Mouse (Mus musculus) adrenal gland, postnatal 14 days (tissue): ENCODE data around the gene C1qtnf9. TPM values are rescaled to one million over a fixed set of nuclear protein-coding genes. Genes with fewer than 3 reads are reported as not detected.

Experiments
- DNase-seq: peaks from one replicate; pipeline ENCODE4 v3.0.0; 2021; ENCODE audit warnings: mixed read lengths
- long read RNA-seq, 2 experiments: library from polyadenylated mRNA; stranded (forward); transcript quantifications; one replicate each; pipeline ENCODE4 v2.0.0; 2021
- total RNA-seq: library from RNA; stranded (reverse); gene quantifications from 2 replicates; pipeline ENCODE4 v1.2.3, GENCODE M21; 2021

C1qtnf9 gene
- total RNA-seq: 18.4 and 25.7 TPM in 2 replicates
- long read RNA-seq, experiment 1, transcript C1qtnf9-201 (4 exons, 1,903 nt): major isoform, 10 of 10 reads
- long read RNA-seq, experiment 1, partial matches to known transcripts: 0 of 10 reads
- long read RNA-seq, experiment 1, other reads (novel, unspliced or antisense): 0 of 10 reads
- long read RNA-seq, experiment 2, transcript C1qtnf9-201 (4 exons, 1,903 nt): major isoform, 5 of 6 reads
- long read RNA-seq, experiment 2, partial matches to known transcripts: 0 of 6 reads
- long read RNA-seq, experiment 2, other reads (novel, unspliced or antisense): 1 of 6 reads

GRCm38 (mm10) chr14:60767884-60768283 is at the start of gene C1qtnf9:
Gene C1qtnf9, plus strand, starts transcription at chr14:60768134.
- DNase-seq: no peak

DNA sequence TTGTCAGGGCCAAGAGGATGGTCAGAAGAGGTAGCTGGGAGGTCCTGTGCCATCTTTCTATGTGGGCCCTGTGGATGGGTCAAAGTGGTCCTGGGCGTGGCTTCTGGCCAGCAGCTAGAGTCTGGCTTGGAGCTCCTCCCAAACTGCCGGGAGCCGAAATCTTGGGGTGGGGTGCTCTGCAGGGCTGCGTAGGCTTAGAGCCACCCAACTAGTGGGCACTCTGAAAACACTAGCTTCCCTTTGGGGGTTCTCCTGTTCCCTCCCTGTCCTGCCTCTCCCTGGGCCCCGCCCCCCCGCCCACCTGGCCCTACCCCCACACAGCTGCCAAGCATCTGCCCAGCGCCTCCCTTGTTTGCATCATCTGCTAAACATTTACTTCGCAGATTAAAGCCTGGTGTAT is 46.6 kb upstream of the C1qtnf9 start:
- DNase-seq: no peak

DNA sequence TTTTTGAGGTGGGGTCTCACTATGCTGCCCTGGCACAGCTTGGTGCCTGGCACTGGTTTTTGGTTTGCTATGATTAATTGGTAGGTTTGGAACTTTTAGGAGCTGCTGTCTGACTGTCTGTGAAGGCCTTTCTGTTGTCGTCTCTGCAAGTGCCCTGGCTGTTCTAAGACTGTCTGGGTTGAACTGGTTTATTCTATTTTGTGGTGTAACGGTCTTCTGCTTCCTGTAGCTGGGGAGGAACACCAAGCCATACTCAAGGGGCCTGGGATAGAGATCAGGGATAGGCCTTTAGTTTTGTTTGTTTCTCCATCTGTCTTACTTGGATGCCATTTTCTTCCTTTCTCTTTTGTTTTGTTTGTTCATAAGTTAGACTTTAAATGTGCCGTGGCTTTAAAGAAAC is 46.0 kb upstream of the C1qtnf9 start:
- DNase-seq: no peak

DNA sequence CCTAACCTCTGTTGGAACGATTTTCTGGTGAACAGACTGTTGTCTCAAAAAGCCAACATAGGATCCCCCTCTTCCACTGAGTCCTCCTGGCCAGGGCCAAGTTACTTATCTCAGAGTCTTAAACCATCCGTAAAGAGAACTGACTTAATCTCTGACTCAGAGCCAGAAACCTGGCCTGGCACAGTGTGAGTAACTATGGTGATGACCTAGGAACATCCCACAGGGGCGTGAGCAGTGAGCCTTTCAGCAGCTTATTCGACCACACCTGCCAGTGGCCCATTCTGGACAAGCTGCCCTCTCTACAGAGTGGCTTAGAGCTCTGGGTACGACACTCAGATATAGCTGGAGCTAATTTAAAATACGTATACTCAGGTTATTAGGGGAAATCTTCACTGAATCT is 41.8 kb upstream of the C1qtnf9 start:
- peak; percentile 54 for DNase-seq

DNA sequence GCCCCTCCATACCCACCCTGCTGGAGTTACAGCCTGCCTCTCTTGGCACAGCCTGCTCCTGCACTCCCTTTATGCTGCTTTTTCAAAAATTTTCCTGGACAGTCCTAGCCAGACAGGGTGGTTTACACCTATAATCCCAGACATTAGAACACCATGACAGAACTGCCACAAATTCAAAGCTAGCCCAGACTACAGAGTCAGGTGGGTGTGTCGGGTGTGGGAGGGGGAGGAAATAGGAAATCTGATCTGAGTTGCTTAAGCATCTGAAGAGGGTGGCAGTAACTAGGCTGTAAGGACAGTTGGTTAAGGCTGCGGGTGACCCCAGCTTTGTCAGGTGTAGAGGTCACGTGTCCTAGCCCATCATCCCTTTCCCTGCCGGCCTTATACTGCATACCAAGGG is 40.8 kb upstream of the C1qtnf9 start:
- DNase-seq: no peak

DNA sequence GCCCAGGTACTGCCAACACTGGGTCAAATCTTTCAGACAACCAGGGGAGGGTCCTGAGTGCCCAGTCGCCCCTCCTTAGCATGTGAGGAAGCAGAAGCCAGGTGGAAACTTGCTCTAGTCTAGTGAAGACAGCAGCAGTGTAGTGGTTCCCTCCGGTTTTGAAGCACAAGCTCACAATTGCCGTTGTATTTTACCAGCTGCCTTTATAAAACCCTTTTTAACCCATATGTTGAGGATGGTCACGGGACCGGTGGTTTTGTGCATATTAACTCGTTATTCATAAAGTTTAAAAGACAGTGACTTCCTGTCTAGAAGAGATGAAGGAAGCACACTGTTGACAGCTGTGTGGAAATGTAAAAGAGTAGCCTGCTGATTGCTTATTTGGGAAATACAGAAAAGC is 35.9 kb upstream of the C1qtnf9 start:
- DNase-seq: no peak

- peak; percentile 71 for DNase-seq
These were observed 35.1 kb upstream of the C1qtnf9 start for GRCm38 (mm10) chr14:60732787-60733186.

- no peak for DNase-seq
These were observed 34.2 kb upstream of the C1qtnf9 start for GRCm38 (mm10) chr14:60733706-60734105.

- no peak for DNase-seq
These were observed 32.7 kb upstream of the C1qtnf9 start for GRCm38 (mm10) chr14:60735206-60735605.

DNA sequence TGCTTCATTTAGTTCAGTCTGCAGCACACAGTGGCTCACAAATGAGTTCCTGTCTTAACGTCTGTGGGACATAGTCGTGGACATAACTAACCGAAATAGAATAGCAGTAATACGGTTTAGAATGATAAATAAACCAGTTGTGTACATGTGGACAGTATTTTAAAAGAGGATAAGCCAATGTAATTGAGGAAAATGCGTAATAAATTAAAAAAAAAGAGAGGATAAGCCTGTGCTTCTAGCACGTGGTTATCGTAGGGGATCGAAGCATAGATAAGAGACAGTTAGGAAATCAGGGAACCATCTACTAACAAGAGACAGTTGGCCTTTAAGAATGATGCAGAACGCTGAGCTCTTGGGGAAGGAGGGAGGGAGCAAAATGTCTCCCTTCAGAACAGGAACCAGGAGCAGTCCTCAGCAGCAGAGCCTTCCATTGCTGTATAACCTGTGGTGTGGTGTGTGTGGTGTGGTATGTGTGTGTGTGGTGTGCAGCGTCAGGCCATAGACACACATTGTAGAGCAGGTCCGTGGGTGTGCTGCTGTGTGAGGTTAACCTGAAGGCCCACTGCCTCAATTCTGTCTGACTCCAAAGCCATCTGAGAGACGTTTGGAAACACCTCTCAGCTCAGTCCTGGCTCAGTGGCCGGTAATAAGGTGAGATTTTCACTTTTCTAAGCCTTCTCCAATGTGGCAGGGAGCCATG is 31.9 kb upstream of the C1qtnf9 start:
- DNase-seq: no peak

DNA sequence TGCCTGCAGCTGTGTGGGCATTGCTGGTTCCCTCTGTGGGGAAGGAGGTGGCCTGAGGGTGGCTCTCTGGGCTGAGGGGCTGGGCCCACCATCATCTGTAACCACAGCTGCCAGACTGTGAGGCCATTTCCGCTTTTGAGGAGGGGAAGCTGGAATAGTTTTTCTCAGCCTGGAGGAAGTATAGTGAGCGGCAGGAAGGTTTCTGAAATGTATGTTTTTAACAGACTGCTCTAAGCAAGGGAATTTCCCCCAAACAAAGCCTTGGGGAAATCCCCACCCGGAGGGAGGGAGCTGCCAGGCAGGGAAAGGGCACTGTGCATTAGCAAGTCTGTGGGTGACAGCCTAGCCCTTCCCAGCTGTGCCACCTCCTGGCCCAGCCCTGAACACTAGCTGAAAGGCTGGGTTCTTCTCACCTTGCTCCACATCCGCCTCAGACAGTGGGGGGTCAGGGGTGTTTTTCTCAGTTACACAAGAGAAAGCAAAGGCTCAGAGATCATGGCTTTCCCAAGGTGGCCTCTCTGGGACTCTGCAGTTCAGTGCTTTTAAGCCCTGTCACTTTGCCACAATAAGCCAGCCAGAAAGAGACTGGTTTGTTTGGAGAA is 31.2 kb upstream of the C1qtnf9 start:
- DNase-seq: peak; percentile 71

- no peak for DNase-seq
These were observed 30.7 kb upstream of the C1qtnf9 start for GRCm38 (mm10) chr14:60737202-60737611.

- DNase-seq: no peak
These were observed 29.4 kb upstream of the C1qtnf9 start for GRCm38 (mm10) chr14:60738434-60738938.

GRCm38 (mm10) chr14:60739155-60739554 is 28.8 kb upstream of the C1qtnf9 start:
- no peak for DNase-seq

DNA sequence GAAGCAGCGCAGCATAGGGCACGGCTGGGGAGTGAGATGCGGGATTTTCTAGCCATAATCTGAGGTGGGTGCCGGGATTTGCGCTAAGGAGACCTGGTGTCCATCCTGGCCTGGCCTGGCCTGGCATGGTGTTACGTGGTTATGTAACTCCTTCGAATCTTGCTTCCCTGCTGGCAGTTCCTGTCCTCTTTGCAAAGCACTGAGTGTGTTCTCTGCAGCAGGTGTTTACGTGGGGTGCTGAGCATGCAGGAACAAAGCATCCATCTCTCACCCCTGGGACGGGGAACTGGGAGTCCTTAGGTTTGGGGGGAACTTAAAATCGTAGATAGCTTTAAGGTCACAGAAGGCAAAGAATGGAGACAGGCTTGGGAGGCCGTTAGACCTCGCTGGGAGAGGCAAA is 28.3 kb upstream of the C1qtnf9 start:
- no peak for DNase-seq

GRCm38 (mm10) chr14:60740507-60740906 is 27.4 kb upstream of the C1qtnf9 start:
- no peak for DNase-seq

DNA sequence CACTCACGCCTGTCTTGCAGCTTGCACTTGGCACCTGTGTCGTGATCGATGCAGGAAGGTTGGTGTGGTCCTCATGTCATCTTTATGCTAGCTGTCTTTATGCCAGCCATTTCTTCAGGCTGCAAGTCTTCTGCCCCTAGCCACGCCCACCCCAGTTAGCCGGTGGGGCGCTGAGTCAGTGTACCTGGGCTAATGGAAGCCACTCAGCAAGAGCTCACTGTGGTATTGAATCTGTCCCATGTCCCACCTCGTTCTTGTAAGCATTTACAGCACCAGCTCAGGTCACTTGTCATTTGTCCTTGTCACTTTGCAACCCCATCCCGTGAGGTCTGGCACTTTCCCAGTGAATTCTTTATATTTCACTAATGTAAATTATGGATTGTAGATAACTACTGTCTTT is 26.9 kb upstream of the C1qtnf9 start:
- no peak for DNase-seq

- DNase-seq: peak; percentile 81
These were observed 26.4 kb upstream of the C1qtnf9 start for GRCm38 (mm10) chr14:60741490-60741981.

DNA sequence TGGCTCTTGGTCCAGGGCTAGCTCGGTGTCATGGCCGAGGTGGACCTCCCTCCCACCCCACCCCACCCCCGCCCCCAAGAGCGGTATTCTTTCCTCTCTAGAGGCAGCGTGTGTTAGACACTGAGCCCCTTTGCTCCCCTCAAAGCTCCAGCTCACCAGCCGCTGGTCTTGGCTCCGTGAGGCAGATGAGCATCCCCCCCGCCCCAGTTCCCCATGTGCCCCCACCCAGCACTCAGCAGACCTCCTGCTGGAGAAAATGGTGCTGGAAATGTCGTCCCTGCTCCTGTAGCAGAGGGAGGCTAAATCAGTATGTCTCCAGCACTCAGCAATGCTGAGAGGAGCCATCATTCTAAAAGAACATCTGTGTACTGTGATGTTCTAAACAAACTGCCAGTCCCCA is 24.3 kb upstream of the C1qtnf9 start:
- no peak for DNase-seq

DNA sequence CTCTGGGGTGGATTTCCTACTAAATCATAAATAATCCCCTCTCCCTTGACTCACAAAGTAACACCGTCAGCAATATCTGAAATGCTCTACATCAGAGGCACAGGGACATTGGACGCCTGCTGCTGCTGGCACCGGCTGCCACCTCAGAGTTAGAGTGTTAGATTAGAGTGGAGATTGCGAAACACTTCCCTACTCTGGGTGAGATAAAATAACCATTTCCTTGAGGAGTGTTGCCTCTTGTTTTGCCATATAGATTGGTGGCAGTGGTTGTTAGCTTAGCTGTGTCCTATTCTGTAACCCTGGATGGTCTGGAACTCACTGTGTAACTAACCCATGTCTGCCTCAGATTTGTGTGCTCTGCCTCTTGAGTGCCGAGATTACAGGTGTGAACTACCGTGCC is 22.7 kb upstream of the C1qtnf9 start:
- no peak for DNase-seq

DNA sequence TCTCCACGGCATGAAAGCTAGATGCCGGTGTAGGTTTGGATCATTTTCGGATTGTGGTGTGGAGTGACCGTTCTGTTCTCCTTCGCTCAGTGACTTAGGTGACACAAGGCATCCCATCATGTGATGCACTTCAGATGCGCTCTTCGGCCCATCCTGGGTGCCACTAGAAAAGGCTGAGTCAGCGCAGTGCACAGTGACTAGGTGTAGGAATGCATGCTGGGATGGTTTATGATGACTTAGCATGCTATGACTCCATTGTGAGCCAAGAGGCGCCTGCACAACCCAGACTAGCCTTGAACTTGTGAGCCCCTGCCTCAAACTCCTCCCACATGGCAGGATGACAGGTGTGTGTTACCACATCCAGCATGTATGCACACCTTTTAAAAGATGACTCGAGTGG is 21.8 kb upstream of the C1qtnf9 start:
- no peak for DNase-seq

- DNase-seq: no peak
These were observed 20.6 kb upstream of the C1qtnf9 start for GRCm38 (mm10) chr14:60747154-60747870.

- DNase-seq: no peak
These were observed 18.1 kb upstream of the C1qtnf9 start for GRCm38 (mm10) chr14:60749880-60750279.
